Comparison of ENCODE assay signal across 18 mouse cellular contexts in the genomic region with DNA sequence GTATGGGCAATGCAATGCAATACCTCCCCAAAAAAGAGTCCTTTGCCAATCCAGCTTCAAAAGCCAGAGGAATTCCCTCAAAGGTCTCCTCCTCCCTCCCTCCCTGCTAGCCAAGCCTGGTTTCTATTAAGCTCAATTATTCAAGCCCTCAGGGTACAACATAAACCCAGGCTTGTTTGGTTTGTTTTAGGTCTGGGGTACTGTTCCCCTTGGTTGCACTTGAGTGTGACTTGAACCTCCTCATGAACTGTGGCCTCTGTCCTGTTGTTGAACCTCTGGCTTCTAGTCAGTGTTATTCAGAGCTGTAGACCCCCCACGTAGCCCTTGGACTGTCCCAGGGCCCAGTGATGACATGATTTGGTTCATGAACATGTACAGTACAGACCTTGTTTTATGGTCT.
DNase-seq lines count a peak whose midpoint lies in the region; ATAC-seq and TF ChIP-seq lines count a peak whose summit lies in the region.
"Had no signal": no experiment of that assay in that cellular context is flagged by ENCODE, and none has a peak within 500 bp of the region (broad histone marks: within the 10 kb centered on the region; RNA-seq: fewer than 3 reads in every experiment).

No protein-coding gene starts in this region.

- no peaks in the 10 kb centered on the region for H3K27me3 ChIP-seq in kidney, embryonic 14.5 days (ENCODE audit: control insufficient read depth, insufficient read depth, low read length)
- H3K27me3 ChIP-seq in embryonic facial prominence, embryonic 10.5 days (replicated peaks; ENCODE audit: low read depth, poor library complexity, severe bottlenecking) = no peaks in the 10 kb centered on the region
- no peaks in the 10 kb centered on the region for H3K27me3 ChIP-seq in limb, embryonic 10.5 days (ENCODE audit: low read depth, poor library complexity, severe bottlenecking)
- no peaks in the 10 kb centered on the region for H3K27me3 ChIP-seq in thymus, adult 2 months (ENCODE audit: control insufficient read depth, insufficient read depth, low read length)
- H3K27me3 ChIP-seq: hindbrain, embryonic 12.5 days; neural tube, embryonic 15.5 days had no signal

- H3K9me3 ChIP-seq in kidney, embryonic 14.5 days (ENCODE audit: control insufficient read depth, low read length) = no peaks in the 10 kb centered on the region
- no peaks in the 10 kb centered on the region for H3K9me3 ChIP-seq in embryonic facial prominence, embryonic 10.5 days
- H3K9me3 ChIP-seq in limb, embryonic 10.5 days (replicated peaks) = no peaks in the 10 kb centered on the region
- H3K9me3 ChIP-seq: hindbrain, embryonic 12.5 days; liver, embryonic 12.5 days; neural tube, embryonic 15.5 days had no signal

- no peak for TF ChIP-seq POLR2A in thymus, adult 2 months (IDR thresholded peaks at IDR 0.05; ENCODE audit: control insufficient read depth, extremely low read depth, insufficient read depth, low read length, poor library complexity)

- no peak overlapping the region for H3K4me2 ChIP-seq in kidney, embryonic 14.5 days (replicated peaks; ENCODE audit: low read depth, low read length)
- H3K4me2 ChIP-seq: hindbrain, embryonic 12.5 days; liver, embryonic 12.5 days; midbrain, embryonic 11.5 days; neural tube, embryonic 15.5 days had no signal

- DNase-seq in kidney, adult 11 months = no peak
- peak; percentile 70 for DNase-seq in NIH3T3 (ENCODE audit: low read depth)
- DNase-seq in embryonic facial prominence, embryonic 10.5 days (ENCODE audit: low spot score) = peak; percentile 77
- no peak for DNase-seq in limb, embryonic 10.5 days (ENCODE audit: low spot score)
- no peak for DNase-seq in thymus, adult 2 months
- DNase-seq in cerebellum, adult 11-12 months = no peak
- DNase-seq in frontal cortex, postnatal 36 days (ENCODE audit: low spot score in 2 of 2) = no peak
- DNase-seq: cerebellum, adult 11 months; gastrocnemius, postnatal 36 days; lung, postnatal 14 days; retina, postnatal 1 day; thymus, postnatal 14 days had no signal

- peak; percentile 34; the same call in 1 of the 2 replicates for ATAC-seq in kidney, embryonic 14.5 days (ENCODE audit: low FRiP score, low TSS enrichment)
- ATAC-seq: intestine, embryonic 16.5 days; liver, embryonic 12.5 days had no signal

- whole genome bisulfite sequencing in kidney, embryonic 14.5 days = 21% methylated on average over 1 of the region's 1 CpGs
- WGBS in embryonic facial prominence, embryonic 10.5 days = 34% methylated on average over 1 of the region's 1 CpGs
- 34% methylated on average over 1 of the region's 1 CpGs for WGBS in limb, embryonic 10.5 days
- WGBS in thymus, adult 2 months = 97% methylated on average over 1 of the region's 1 CpGs

- TF ChIP-seq CTCF in thymus, adult 2 months (IDR thresholded peaks at IDR 0.05; ENCODE audit: borderline replicate concordance, control insufficient read depth, extremely low read depth, insufficient read depth, low read length, poor library complexity) = no peak

- no peaks in the 10 kb centered on the region for H3K36me3 ChIP-seq in kidney, embryonic 14.5 days (ENCODE audit: control insufficient read depth, insufficient read depth, low read length)
- peaks cover 7% of the 10 kb centered on the region; the same call in 1 of the 2 replicates for H3K36me3 ChIP-seq in embryonic facial prominence, embryonic 10.5 days (replicated peaks)
- H3K36me3 ChIP-seq in limb, embryonic 10.5 days = peaks cover 15% of the 10 kb centered on the region; the same call in 1 of the 2 replicates
- H3K36me3 ChIP-seq in thymus, adult 2 months (ENCODE audit: control insufficient read depth, insufficient read depth, low read length) = no peaks in the 10 kb centered on the region
- H3K36me3 ChIP-seq: hindbrain, embryonic 12.5 days; liver, embryonic 12.5 days; neural tube, embryonic 15.5 days had no signal

- H3K9ac ChIP-seq in kidney, embryonic 14.5 days (ENCODE audit: low read depth, low read length) = no peak overlapping the region
- H3K9ac ChIP-seq: hindbrain, embryonic 12.5 days; liver, embryonic 12.5 days; neural tube, embryonic 15.5 days had no signal

- H3K27ac ChIP-seq in kidney, embryonic 14.5 days (ENCODE audit: low read depth, low read length) = peak overlapping the region; percentile 77
- H3K27ac ChIP-seq in embryonic facial prominence, embryonic 10.5 days (replicated peaks) = peak overlapping the region; percentile 60; the same call in 1 of the 2 replicates
- peak overlapping the region; percentile 26 for H3K27ac ChIP-seq in limb, embryonic 10.5 days
- H3K27ac ChIP-seq in thymus, adult 2 months (ENCODE audit: control insufficient read depth, insufficient read depth, low read length) = no peak overlapping the region
- H3K27ac ChIP-seq: hindbrain, embryonic 12.5 days; liver, embryonic 12.5 days; neural tube, embryonic 15.5 days had no signal

- no peak overlapping the region for H3K4me3 ChIP-seq in kidney, embryonic 14.5 days (ENCODE audit: low read length)
- H3K4me3 ChIP-seq in embryonic facial prominence, embryonic 10.5 days = no peak overlapping the region
- no peak overlapping the region for H3K4me3 ChIP-seq in limb, embryonic 10.5 days
- H3K4me3 ChIP-seq in thymus, adult 2 months (ENCODE audit: control insufficient read depth, insufficient read depth, low read length) = no peak overlapping the region
- H3K4me3 ChIP-seq: hindbrain, embryonic 12.5 days; liver, embryonic 12.5 days; neural tube, embryonic 15.5 days had no signal

- peaks cover 80% of the 10 kb centered on the region for H3K4me1 ChIP-seq in kidney, embryonic 14.5 days (ENCODE audit: control insufficient read depth, insufficient read depth, low read length)
- peaks cover 84% of the 10 kb centered on the region for H3K4me1 ChIP-seq in embryonic facial prominence, embryonic 10.5 days
- peaks cover 88% of the 10 kb centered on the region for H3K4me1 ChIP-seq in limb, embryonic 10.5 days
- peaks cover 4% of the 10 kb centered on the region; the same call in 1 of the 2 replicates for H3K4me1 ChIP-seq in thymus, adult 2 months (replicated peaks; ENCODE audit: control insufficient read depth, insufficient read depth, low read length)

Comparison
In these comparisons a context has a peak if more than half of its experiments do, and no peak if none do; other contexts are left out.
1. DNase-seq: peak in NIH3T3 (single experiment) and embryonic facial prominence, embryonic 10.5 days (single experiment); none in kidney, adult 11 months (single experiment), limb, embryonic 10.5 days (single experiment), thymus, adult 2 months (single experiment), cerebellum, adult 11-12 months (single experiment) and frontal cortex, postnatal 36 days (0 of 2).